Mouse (Mus musculus): Measurements from ENCODE around the gene Ell2. TPM values are rescaled to one million over a fixed set of nuclear protein-coding genes. Genes with fewer than 3 reads are reported as not detected.

The Ell2 gene
- total RNA-seq, 2 experiments from 2014 or later: 12.7 to 14.8 TPM

DNA sequence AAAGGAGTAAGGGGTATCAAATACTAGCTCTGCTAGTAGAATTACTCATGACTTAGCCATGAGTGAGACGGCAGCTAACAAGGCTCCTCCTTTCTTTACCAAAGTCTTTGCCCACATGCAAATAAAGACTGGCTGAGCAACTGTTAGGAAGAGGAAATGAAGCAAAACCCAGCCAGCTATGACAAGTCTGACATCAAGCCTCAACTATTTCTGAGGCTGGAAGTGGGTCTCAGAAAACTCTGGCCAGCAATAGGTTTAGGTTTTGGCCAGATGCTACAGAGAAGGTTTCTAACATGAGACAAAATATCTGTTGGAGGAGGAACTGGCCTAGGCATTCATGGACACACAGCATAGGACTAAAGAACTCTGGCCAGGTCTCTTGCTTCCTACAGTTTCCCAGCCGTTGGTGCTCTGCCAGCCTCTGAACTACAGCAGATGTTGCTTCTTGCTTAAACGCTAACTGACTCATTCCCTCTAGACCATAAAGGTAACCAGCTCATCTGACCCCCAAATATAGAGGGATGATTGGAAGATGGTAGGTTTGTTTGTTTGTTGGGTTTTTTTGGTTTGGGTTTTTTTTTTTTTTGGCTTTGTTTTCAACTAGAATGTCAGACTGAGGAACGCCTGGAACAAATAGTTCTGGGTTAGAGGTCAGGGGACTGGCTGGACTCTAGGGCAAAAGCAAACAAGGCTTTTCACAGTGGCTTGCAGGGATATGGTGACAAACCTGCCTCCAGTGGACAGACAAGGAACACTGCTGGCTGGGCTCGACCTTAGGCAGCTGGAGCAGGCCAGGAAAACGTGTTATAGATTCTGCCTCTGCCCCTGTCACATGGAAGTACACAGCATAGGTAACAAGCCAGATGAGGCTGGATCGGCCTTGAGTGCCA lies 92.1 kb downstream of the Ell2 start:
- peak; percentile 21 to 23 for DNase-seq
- intact Hi-C loops (cut with DNase I): loop anchor here (1.0 to 5.0 kb wide), 3 partner anchors 79 to 938 kb away; no protein-coding TSS in a partner anchor

DNA sequence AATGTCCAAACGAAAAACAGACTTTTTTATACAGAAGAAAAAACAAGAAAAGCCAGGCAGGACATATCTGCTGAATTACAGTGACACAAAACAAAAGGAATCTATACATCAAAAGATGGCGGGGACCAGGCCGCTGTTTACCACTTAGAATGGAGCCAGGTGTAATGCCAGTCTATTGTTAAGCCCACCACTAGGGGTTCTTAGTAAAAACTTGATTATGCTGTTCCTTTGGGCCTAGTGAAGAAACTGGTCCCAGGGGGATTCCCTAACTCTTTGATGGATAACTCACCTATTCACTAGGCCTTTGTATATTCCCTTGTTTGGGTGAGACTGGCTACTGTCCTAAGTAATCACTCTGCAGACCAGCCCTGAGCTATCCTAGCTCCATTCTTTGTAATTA lies 92.9 kb downstream of the Ell2 start:
- intact Hi-C loops (cut with DNase I): loop anchor here (2.0 to 5.0 kb wide), 2 partner anchors 78 to 939 kb away; no protein-coding TSS in a partner anchor
- DNase-seq: no peak

DNA sequence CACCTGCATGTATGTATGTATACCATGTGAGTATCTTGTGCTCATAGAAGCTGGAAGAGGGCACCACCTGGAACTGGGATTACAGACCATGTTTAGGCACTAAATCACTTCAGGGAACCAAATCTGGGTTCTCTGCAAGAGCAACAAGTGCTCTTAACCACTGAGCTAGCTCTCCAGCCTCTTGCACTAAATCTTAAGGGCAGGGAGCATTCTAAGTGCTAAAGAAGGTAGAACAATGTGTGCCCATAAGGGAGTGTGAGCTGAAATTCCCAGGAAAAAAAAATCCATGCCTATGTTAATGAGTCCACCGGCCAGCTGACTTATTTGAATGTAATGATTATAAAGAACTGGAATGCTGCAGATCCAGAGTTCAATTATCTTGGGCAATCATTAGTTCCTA lies 101.4 kb downstream of the Ell2 start:
- intact Hi-C loops (cut with DNase I): no loop called here

GRCm38 (mm10) chr13:75809957-75810356 lies 103.4 kb downstream of the Ell2 start:
- intact Hi-C loops (cut with DNase I): no loop called here
- DNase-seq: no peak

More for the DNA sequence above, 101.4 kb downstream of the Ell2 start:
- no peak for DNase-seq

- no peak for DNase-seq
- intact Hi-C loops (cut with DNase I): no loop called here
Measured at GRCm38 (mm10) chr13:75817183-75817582, 110.6 kb downstream of the Ell2 start.

- intact Hi-C loops (cut with DNase I): no loop called here
- no peak for DNase-seq
Measured at GRCm38 (mm10) chr13:75818486-75818885, 111.9 kb downstream of the Ell2 start.

GRCm38 (mm10) chr13:75818945-75819706 lies 112.6 kb downstream of the Ell2 start:
- intact Hi-C loops (cut with DNase I): no loop called here
- no peak for DNase-seq

DNA sequence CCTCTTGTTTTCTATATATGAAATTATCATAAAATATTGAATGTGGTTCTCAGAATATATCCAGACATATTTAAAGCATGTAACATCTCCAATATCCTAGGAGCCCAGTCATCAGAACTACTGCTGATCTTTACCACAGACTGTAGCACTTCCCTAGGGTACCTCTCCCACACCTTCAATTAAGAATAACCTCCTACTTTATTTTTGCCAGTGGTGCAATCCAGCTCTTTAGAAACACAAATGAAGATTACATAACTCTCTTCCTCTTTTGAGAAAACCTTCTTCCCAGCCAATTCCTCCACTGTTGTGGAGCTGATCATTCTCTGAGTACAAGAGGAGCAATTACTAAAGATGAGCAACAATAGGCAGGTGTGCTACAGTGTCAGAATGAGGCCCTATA lies 113.3 kb downstream of the Ell2 start:
- DNase-seq: no peak
- intact Hi-C loops (cut with DNase I): no loop called here

Other genes with a start within 250 kb of the Ell2 start
- gene Glrx, start 133.1 kb downstream of the Ell2 start, total RNA-seq (2021): 10 to 100 TPM; 63.7 TPM
- gene Rhobtb3, start 237.2 kb downstream of the Ell2 start, total RNA-seq (2021): 10 to 100 TPM; 23.9 to 25.9 TPM

Measured in heart, postnatal 10 days (tissue).